Mouse (Mus musculus) liver, postnatal 0 days (tissue): ENCODE results near the gene Lsm3. TPM values are rescaled to one million over a fixed set of nuclear protein-coding genes. Genes with fewer than 3 reads are reported as not detected.

Source experiments
- ATAC-seq: fragments of 200-750 bp; cut with Nextera tagmentation; 2 replicates; pipeline ENCODE4 v1.8.0; 2017; ENCODE audit warnings: mild to moderate bottlenecking, moderate library complexity
- DNase-seq: peaks from one replicate; pipeline ENCODE4 v3.0.0-alpha.2; 2016
- H3K27ac ChIP-seq: fragments of 300-500 bp; sonication (generic); 2 replicates; pipeline ENCODE4 v1.5.1; 2014; ENCODE audit warnings: antibody characterized with exemption, moderate library complexity, mild to moderate bottlenecking, low read depth
- H3K27me3 ChIP-seq: fragments of 300-500 bp; sonication (generic); 2 replicates; pipeline ENCODE4 v1.6.1; 2014; ENCODE audit warnings: low read length, control low read depth, mixed read lengths; ENCODE audit not compliant: insufficient read depth
- H3K36me3 ChIP-seq: fragments of 300-500 bp; sonication (generic); replicated peaks from 2 replicates; pipeline ENCODE4 v1.6.1; 2014; ENCODE audit warnings: mild to moderate bottlenecking, control low read depth, low read length, moderate library complexity, mixed read lengths; ENCODE audit not compliant: insufficient read depth
- H3K4me1 ChIP-seq: fragments of 300-500 bp; sonication (generic); 2 replicates; pipeline ENCODE4 v1.6.1; 2014; ENCODE audit warnings: antibody characterized with exemption, mild to moderate bottlenecking, control low read depth; ENCODE audit not compliant: insufficient read depth
- H3K4me2 ChIP-seq: fragments of 300-500 bp; sonication (generic); 2 replicates; pipeline ENCODE4 v1.6.1; 2014; ENCODE audit warnings: low read depth, mild to moderate bottlenecking, low read length, moderate library complexity, mixed read lengths
- H3K4me3 ChIP-seq: fragments of 300-500 bp; sonication (generic); 2 replicates; pipeline ENCODE4 v1.5.1; 2014; ENCODE audit warnings: low read depth, low read length
- H3K9ac ChIP-seq: fragments of 300-500 bp; sonication (generic); replicated peaks from 2 replicates; pipeline ENCODE4 v1.6.1; 2014; ENCODE audit warnings: mild to moderate bottlenecking, moderate library complexity
- H3K9me3 ChIP-seq: fragments of 300-500 bp; sonication (generic); 2 replicates; pipeline ENCODE4 v1.6.1; 2016; ENCODE audit warnings: mild to moderate bottlenecking, control low read depth, low read length, mixed read lengths
- CTCF ChIP-seq: sonication (generic); IDR thresholded peaks from 2 replicates; pipeline ENCODE4 v1.5.1; 2016; ENCODE audit warnings: antibody characterized with exemption, low read depth
- EP300 ChIP-seq: IDR thresholded peaks from 2 replicates; pipeline ENCODE4 v1.6.1; 2016; ENCODE audit warnings: antibody characterized with exemption, low read depth, mild to moderate bottlenecking
- WGBS: fragments of 180-500 bp; shearing (Covaris S2); extraction: QIAGEN DNeasy Blood & Tissue Kit; methylation state at CpG from one replicate; pipeline ENCODE4 v1.1.7; 2014; ENCODE audit not compliant: insufficient replicate concordance; 5-methylcytosine and 5-hydroxymethylcytosine counted together
- polyA plus RNA-seq: library from polyadenylated mRNA; unstranded; fragments of >200 nt; fragmentation: Nextera tagmentation; extraction: Ambion mirVana; gene quantifications from 2 replicates; pipeline ENCODE4 v1.2.1, GENCODE M21; 2015

The Lsm3 gene
- polyA plus RNA-seq, 1 experiment from 2014 or later = 69.6 TPM

DNA sequence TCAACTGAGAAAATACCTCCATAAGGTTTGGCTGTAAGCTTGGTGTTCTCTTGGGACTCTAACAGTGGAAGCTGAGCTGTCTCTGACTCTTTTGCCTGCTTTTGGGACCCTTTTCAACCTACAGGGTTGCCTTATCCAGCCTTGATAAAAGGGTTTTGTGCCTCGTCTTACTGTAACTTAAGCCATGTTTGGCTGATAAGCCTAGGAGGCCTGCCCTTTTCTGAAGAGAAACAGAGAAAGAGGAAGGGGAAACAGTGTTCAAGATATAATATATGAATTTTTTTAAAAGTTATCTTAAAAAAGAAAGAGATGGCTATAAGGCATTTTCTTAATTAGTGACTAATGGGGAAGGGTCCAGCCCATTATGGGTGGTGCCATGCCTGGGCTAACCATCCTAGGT lies 12.4 kb upstream of the Lsm3 start:
- peaks cover 79% of the 10 kb centered on the region for H3K36me3 ChIP-seq
- DNase-seq (no peak), ATAC-seq (no peak)
- H3K4me2 ChIP-seq = no peak overlapping the region
- TF ChIP-seq EP300 (no peak), CTCF (no peak)
- H3K27ac ChIP-seq = no peak overlapping the region
- no peaks in the 10 kb centered on the region for H3K9me3 ChIP-seq
- no peaks in the 10 kb centered on the region for H3K27me3 ChIP-seq
- H3K4me1 ChIP-seq = no peaks in the 10 kb centered on the region
- no peak overlapping the region for H3K9ac ChIP-seq
- WGBS = 63% methylated on average over 1 of the region's 1 CpGs
- H3K4me3 ChIP-seq = no peak overlapping the region

DNA sequence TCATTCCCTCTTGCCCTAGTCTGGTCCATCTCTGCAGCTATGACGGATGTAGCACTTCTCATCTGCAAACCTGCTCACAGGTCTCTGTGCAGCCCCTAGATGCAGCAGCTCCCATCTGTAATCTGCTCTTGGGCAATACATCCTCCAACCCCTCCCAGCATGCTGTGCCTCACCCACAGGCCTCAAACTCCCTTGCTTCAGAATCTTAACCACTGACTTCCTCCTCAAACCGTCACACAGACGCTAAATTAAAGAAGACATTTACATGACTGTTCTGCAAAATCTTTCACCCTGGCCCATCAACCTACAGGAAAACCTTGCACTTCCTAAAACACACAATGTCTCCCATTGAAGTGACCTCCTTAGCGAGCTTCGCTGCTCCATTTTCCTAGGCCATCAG lies 9.7 kb upstream of the Lsm3 start:
- H3K4me1 ChIP-seq = no peaks in the 10 kb centered on the region
- H3K27me3 ChIP-seq = no peaks in the 10 kb centered on the region
- peak; percentile 44; the same call in 1 of the 2 replicates for ATAC-seq
- H3K9ac ChIP-seq = no peak overlapping the region
- no peak overlapping the region for H3K4me3 ChIP-seq
- TF ChIP-seq CTCF (no peak), EP300 (no peak)
- no peaks in the 10 kb centered on the region for H3K9me3 ChIP-seq
- DNase-seq = peak; percentile 31
- H3K36me3 ChIP-seq = peaks cover 62% of the 10 kb centered on the region
- peak overlapping the region; percentile 78 for H3K27ac ChIP-seq
- WGBS = 42% methylated on average over 5 of the region's 5 CpGs
- H3K4me2 ChIP-seq = no peak overlapping the region

DNA sequence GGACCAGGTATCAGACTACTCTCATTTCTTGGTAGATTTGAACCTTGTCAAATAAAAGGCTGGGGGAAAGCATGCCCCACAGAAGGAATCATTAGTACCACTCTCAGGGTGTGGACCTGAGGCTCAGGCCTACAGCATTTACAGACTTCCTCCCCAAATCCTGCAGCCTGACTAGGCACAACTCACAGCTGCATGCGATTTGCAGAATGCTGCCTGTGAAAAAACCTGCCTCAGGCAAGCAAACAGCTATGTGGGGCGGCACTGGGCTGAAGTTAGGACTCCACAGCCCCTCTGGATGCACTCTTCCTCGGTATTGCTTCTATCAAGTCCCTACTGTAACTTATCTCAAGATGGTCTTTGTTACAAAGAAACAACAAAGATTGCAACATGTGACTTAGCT lies 7.7 kb upstream of the Lsm3 start:
- ATAC-seq (no peak), DNase-seq (no peak)
- Histone ChIP-seq H3K4me2 (no peak overlapping the region), H3K36me3 (peaks cover 48% of the 10 kb centered on the region), H3K27me3 (no peaks in the 10 kb centered on the region), H3K27ac (no peak overlapping the region), H3K4me3 (no peak overlapping the region), H3K9ac (no peak overlapping the region), H3K9me3 (no peaks in the 10 kb centered on the region), H3K4me1 (no peaks in the 10 kb centered on the region)
- TF ChIP-seq CTCF (no peak), EP300 (no peak)
- 70% methylated on average over 3 of the region's 3 CpGs for WGBS

DNA sequence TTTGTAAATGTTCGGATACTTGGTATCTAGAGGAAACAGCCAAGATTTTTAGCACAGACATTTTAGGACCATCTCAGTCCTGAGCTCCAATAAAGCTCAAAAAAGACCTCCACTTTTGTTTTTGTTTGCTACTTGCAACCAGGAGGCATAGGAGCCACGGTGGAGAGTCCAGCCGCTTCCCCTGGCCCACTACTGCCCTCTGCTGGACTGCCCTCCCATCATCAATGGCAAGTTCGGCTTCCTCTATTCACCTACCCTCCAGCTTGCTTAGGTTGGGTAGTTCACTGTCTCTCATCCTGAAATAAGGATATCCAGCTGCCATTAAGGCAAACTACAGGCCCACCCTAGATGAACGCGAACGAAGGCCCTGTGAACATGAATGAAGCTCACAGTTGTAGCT lies 6.4 kb upstream of the Lsm3 start:
- DNase-seq = peak; percentile 87
- H3K4me3 ChIP-seq = no peak overlapping the region
- 35% methylated on average over 7 of the region's 7 CpGs for WGBS
- ATAC-seq = peak; percentile 58; the same call in 1 of the 2 replicates
- H3K9me3 ChIP-seq = no peaks in the 10 kb centered on the region
- H3K27ac ChIP-seq = no peak overlapping the region
- H3K36me3 ChIP-seq = peaks cover 35% of the 10 kb centered on the region
- H3K9ac ChIP-seq = no peak overlapping the region
- no peaks in the 10 kb centered on the region for H3K4me1 ChIP-seq
- no peaks in the 10 kb centered on the region for H3K27me3 ChIP-seq
- no peak overlapping the region for H3K4me2 ChIP-seq
- TF ChIP-seq EP300 = no peak
- TF ChIP-seq CTCF = peak; percentile 93

DNA sequence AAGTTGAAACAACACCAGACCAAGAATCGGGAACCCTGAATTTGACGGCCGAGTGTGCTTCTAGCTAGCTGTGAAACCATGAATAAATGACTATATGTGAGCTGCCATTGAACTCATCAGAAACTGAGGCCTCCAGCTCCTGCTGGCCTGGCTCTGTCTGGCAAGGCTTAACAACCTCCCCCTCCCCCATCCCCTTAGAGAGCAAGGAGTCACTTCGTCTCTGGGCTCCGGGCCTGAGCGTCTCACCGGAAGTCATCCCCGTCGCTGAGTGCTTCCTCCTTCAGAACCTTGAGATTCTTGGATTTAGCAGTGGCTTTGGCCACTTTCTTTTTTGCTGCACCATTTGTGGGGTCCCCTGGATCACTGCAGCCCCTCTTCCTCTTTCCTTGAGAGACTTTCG lies 5.5 kb upstream of the Lsm3 start:
- Histone ChIP-seq H3K27ac (no peak overlapping the region), H3K36me3 (peaks cover 26% of the 10 kb centered on the region), H3K9ac (no peak overlapping the region), H3K9me3 (no peaks in the 10 kb centered on the region), H3K27me3 (no peaks in the 10 kb centered on the region), H3K4me3 (no peak overlapping the region), H3K4me2 (no peak overlapping the region), H3K4me1 (peaks cover 5% of the 10 kb centered on the region; the same call in 1 of the 2 replicates)
- 68% methylated on average over 10 of the region's 10 CpGs for WGBS
- DNase-seq = no peak
- ATAC-seq = no peak
- no peak for TF ChIP-seq EP300
- no peak for TF ChIP-seq CTCF

DNA sequence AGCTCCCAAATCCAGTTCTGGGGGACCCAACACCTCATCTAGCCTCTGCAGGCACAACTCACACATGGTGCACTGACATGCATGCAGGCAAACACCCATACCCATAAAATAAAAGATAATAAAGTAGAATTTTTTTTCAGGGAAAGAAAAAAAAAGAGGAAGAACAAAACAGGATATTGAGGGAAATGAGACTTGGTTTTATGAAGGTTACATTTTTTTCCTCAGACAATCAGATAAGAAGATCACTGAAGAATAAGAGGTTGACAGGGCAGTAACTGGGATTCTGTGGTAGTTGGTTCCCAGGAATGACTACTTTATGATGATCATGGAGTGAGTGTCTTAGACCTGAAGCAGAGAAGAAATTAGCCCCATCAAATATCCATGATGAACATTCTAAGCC lies 1.6 kb upstream of the Lsm3 start:
- Histone ChIP-seq H3K4me3 (no peak overlapping the region), H3K4me2 (peak overlapping the region; percentile 87; the same call in 1 of the 2 replicates), H3K27me3 (no peaks in the 10 kb centered on the region), H3K27ac (no peak overlapping the region), H3K4me1 (peaks cover 16% of the 10 kb centered on the region), H3K36me3 (peaks cover 15% of the 10 kb centered on the region), H3K9me3 (no peaks in the 10 kb centered on the region), H3K9ac (no peak overlapping the region)
- TF ChIP-seq CTCF = no peak
- no peak for TF ChIP-seq EP300
- ATAC-seq (no peak), DNase-seq (no peak)
